Mouse (Mus musculus) adrenal gland, adult 18-20 months (tissue): ENCODE data around the gene Zfp114. TPM values are rescaled to one million over a fixed set of nuclear protein-coding genes. Genes with fewer than 3 reads are reported as not detected.

Source experiments
- DNase-seq, 2 experiments: peaks; one replicate each; pipeline ENCODE4 v3.0.0; 2021 to 2022; ENCODE audit warnings: low spot score in 2 of 2
- long read RNA-seq, 2 experiments: library from polyadenylated mRNA; stranded (forward); transcript quantifications; one replicate each; pipeline ENCODE4 v2.0.0; 2021
- total RNA-seq, 2 experiments: library from RNA; stranded (reverse); gene quantifications; 1 replicate in 1 of 2; 2 replicates in 1 of 2; pipeline ENCODE4 v1.2.3; 2021

Zfp114 gene
- total RNA-seq: under 1 TPM in 1 of 2 experiments, not detected in 1; 0.19 TPM
- long read RNA-seq, experiment 1: 0 reads
- long read RNA-seq, experiment 2: 0 reads

DNA sequence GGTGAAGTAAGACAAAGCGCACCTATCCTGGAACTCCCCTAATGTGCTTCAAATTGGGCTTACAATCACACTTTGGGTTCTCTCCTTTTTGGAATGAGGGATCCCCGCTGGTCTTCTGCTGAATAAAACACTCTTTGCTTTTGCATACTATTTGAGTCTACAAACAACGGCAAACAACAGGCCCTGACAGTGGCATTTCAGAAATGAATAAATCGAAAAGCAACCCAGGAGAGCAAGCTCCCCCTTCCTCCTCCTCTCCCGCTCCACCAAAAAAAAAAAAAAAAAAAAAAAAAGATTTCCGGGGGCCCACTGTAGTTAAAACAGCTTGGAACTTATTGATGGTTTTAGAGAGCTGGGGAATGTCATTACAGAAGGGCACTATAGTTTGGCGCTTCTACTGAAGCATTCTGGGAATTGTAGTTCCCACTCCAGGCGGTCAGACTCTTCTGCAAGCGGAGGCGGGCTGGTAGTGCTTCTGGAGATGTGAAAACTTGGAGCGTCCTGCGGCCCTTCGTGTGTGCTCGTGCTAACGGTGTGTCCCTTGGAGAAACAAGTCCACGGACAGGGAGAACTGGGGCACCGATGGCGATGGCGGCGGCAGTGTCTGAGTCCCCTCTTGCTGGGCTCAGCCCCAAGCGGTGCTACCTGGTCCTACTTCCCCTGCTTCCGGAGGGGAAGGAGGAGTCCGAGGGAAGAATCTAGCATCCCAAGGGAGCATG lies at the start of gene Zfp114:
Gene Zfp114, plus strand, starts transcription at position 443 of the 719 bp plus-strand sequence.
- DNase-seq: peak; percentile 15 to 25

DNA sequence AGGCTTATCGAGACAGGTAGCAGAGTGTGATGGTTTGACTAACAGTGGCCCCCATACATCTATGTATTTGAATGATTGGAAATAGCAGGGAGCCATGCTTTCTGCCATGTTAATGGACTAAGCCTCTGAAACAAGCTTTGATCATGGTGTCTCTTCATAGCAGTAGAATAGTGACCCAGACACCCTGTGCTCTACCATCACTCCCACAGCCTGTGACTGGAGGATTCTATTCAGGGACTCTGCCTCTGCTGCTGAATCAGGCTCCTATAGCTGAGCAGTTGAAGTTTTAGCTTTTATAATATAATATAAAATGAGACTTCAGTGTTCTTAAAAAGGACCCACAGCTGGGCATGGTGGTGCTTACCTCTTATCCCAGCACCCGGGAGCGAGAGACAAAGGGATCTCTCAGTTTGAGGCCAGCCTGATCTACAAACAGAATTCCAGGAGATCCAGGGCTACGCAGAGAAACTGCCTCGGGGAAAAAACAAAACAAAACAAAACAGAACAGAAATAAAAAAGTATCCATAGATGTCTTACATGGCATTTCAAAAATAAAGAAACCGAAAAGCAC lies 41.4 kb upstream of the Zfp114 start:
- DNase-seq: no peak

DNA sequence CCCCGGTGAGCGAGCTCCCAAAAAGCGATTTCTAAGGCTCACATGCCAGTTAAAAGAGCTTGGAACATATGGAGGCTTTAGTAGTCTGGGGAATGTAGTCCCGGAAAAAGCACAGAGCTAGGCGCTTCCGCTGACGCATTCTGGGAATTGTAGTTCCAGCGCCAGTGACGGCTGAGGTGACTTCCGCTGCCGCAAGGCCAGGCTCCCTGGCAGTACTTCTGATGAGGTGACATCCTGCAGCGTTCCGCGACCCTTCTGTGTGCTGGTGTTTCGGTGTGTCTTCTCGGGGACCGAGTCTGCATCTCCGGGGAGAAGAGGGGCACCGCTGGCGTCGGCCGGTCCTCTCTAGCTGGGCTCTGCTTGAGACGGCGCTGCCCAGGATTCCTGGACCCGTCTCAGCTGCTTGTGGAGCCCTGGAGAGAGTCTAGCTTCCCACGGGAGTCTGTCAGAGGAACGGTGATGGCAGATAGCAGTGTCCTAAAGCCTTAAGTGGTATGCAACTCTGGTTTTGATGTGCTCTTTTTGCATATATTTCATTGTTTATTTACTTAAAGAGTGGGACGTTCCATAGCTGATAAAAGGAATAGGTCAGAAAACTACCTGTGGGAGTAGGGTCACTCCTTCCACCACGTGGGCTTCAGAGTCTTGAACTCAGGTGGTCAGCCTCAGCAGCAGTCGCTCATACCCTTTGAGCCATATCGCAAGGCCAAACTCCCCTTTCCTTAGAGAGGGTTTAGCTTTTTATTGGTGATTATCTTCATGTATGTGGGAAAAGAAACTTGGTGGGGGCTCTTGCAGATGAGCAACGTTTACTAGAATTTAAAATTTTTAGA lies 40.6 kb upstream of the Zfp114 start, which contains the start of gene Zfp235:
Gene Zfp235, plus strand, starts transcription at position 174 of the 833 bp plus-strand sequence.
- peak; percentile 74 to 81 for DNase-seq

- DNase-seq: no peak
Measured at GRCm38 (mm10) chr7:24142566-24142965, 32.3 kb upstream of the Zfp114 start.

- DNase-seq: no peak
Measured at GRCm38 (mm10) chr7:24153272-24153671, 21.6 kb upstream of the Zfp114 start.

GRCm38 (mm10) chr7:24172191-24172590 lies 2.7 kb upstream of the Zfp114 start:
- DNase-seq: no peak

GRCm38 (mm10) chr7:24175337-24175711 lies 464 bp downstream of the Zfp114 start:
- DNase-seq: no peak

DNA sequence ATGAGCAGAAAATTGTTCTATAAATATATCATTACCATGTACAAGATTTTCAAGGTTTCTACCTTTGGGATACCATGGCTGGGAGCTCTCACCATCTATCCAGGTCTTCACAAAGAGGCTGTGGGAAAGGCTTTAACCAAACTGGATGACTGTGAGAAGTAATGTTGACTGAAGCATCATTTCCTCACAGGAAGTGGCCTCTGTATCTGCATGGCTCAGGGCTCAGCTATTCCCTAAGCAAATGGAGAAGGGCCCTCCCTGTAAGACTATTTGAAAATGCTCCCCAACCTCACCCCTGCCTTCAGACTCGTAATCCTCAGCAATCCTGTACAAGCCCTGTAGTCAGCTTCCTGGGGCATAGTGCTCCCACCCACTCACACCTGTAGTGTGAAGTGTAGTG lies 12.8 kb downstream of the Zfp114 start:
- no peak for DNase-seq

GRCm38 (mm10) chr7:24188901-24189570 lies 14.2 kb downstream of the Zfp114 start:
- no peak for DNase-seq

GRCm38 (mm10) chr7:24189571-24189944 lies 14.7 kb downstream of the Zfp114 start:
- DNase-seq: no peak

DNA sequence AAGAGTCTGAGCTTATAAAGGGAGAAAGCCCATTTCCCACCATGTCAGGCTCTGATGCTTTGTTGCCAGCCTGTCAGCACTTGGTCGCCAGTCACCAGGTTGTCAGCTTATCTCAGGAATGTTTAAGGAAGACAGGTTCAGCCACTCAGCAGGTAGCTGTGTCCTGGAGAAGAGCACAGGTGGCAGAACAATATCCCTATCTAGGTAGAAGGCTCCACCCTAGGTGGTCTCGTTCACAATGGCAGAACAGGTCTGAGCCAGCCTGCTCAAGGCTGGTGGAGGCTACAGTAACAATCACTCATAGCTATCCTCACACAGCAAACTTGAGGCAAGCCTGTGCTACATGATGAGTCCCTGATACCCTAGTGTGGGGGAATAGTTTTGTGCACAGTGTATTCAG lies 16.5 kb downstream of the Zfp114 start:
- DNase-seq: no peak

DNA sequence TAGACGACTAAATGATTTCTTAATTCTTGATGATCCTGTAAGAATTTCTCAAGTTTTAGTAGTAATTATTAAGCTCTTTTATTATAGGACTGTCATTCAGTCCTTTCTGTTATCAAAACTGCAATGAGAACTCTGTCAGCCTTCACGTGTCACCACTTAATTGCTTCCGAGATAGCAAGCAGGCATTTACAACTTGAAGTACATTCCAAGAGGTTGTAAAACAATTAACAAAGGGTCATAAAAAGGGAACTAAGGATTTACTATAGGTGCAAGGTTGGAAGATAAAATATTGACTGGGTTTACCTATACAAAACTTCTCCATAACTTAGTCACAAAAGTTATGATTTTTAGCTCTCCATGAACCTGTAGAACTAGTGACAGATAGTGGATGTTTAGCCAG lies 18.3 kb downstream of the Zfp114 start:
- no peak for DNase-seq

DNA sequence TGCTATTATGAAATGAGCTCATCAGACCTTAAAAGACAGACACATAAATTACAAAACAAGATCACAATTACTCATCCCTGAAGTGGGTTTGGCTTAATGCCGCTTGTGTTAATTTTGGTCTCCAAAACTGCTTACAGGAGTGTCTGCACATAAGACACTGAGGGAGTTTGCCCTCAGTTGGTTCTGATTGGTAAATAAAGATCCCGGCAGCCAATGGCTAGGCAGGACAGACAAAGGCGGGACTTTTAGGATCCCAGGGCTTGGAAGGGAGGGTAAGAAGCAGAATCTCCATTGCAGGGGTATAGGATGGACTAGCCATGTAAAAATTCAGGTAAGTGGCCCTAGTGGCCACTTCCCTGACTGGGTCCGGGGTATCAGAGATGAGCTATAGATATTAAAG lies 22.1 kb downstream of the Zfp114 start:
- DNase-seq: no peak

DNA sequence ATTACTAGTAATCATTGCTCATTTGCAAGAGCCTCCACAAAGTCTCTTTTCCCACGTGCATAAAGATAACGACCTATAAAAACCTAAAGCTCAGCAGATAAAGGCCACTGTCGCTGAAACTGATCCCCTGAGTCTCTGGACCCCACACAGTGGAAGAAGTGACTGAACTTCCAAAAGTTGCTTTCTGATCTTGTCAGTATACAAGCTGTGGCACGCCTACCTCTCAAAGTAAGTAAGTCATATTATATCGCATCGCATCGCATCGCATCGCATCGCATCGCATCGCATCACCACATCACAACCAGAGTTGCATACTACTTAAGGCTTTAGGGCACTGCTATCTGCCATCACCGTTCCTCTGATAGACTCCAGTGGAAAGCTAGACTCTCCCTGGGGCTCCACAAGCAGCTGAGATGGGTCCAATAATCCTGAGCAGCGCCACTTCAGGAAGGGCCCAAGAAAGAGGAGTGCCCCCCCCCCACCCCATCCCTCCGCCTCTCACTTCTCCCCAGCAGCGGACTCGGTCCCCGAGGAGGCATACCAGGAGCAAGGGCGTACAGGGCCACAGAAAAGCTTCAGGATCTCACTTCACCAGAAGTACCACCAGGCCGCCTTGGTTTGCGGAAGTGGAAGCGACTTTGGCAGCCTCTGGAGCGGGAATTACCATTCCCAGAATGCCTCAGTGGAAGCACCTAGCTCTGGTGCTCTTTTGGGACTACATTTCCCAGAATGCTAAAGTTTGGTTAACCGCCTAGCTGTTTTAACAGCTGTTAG lies 32.8 kb downstream of the Zfp114 start:
- DNase-seq: peak; percentile 46

GRCm38 (mm10) chr7:24208282-24208886 lies 33.5 kb downstream of the Zfp114 start:
- DNase-seq: no peak

GRCm38 (mm10) chr7:24210296-24210695 lies 35.4 kb downstream of the Zfp114 start:
- no peak for DNase-seq

DNA sequence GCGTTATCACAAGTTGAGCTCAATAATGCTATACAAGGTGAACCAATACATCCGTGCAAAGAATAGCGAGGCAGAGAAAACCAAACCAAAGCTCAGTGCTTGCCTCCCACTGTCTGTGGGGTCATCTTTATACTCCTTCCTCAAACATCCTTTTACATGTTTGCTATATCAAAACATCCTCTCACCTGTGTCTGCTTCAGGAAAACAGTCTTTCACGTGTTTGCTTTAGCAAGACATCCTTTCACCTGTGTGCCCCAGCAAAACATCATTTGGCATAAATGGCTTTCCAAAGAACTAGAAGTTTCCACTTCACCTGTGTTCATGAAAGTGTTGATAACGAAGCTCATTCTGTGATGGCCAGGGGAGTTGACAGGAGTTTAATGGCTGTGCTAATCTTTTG lies 36.5 kb downstream of the Zfp114 start, which contains the start of gene Zfp111:
Gene Zfp111, minus strand, starts transcription at position 101 of the 400 bp plus-strand sequence.
- DNase-seq: no peak
